Mouse (Mus musculus) regulatory T cell (primary cell): ENCODE results near the gene Itga9.

Experiments
- in situ Hi-C: fragments of 300-600 bp; cut with MboI, MseI; formaldehyde crosslinking; loops from one replicate; pipeline ENCODE4 v1.15.1; 2025; ENCODE audit warnings: high pct_unique_total_duplicates

Itga9 gene

DNA sequence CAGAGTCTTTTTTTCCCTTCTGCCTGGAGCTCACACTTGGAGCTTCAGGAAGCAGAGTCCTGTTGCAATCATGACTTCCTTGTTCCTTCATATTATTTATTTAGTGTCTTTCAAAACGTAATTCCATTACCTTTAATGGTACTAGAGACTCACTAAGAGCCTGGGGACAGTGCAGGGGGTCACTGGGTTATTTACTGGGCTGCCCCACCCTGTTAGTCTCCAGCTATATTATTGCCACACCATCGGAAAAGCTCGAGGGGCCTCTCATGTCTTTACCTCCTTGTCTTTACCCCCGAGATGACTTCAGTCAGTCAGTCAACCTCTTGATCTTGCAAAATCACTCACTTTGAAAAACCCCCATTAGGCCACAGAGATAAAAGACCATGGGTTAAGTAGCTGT, 44.5 kb downstream of the Itga9 start:
- in situ Hi-C loops = no loop called here

DNA sequence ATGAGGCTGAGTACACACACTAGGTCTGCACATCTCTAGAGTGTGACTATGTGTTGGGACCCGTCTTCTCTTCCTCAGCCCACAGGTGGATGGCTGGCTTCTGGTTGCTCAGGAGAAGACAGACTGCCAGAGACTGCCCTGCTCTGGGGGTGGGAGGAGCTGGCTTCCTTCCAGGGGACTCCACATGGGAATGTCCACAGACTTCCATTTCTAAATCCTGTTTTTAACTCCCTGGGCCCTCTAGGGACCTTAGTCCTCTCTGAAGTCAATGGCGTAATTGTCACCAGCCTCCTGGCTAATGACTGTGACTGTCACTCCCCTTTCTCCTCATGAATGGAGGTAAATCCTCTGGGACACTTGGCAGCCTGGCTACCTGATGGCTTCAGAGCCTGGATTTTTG, 45.4 kb downstream of the Itga9 start:
- in situ Hi-C loops = no loop called here

DNA sequence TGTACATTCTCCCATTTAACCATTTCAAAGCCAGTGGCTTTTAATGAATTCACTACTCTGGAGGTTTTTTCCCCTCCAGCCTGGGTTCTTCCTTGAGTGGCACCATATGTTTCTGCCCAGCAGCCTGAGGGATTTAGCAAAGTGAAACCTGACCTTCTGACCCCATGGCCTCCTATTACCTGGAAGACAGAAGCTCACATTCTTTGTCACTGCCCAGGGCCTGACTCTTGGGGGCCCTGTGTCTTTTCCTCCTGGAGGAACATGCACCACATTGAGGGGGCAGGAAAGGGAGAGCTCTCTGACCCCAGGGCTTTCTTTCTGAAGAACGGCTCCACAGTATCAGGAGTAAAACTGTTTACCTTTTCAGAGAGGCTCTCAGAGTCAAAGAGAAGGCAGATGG, 46.9 kb downstream of the Itga9 start:
- in situ Hi-C loops = no loop called here

DNA sequence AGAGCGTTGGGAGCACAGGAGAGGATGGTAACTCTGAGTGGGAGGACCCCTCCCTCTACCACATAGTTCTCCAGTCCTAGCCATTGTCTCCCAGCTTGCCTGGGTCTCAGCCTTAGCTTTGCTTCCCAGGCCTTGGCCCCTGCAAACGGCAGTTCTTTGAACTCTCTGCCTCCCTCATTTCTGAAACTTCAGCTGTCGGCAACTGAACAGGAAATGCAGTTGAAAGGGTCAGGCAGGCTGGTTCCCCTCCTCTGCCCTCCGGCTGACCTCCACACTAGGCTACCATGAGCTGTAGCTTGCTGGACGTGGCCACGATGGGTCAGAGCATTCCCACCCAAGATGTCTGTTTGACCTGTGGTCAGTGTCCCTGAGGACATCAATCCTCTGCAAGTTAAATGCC, 48.5 kb downstream of the Itga9 start:
- in situ Hi-C loops = no loop called here

DNA sequence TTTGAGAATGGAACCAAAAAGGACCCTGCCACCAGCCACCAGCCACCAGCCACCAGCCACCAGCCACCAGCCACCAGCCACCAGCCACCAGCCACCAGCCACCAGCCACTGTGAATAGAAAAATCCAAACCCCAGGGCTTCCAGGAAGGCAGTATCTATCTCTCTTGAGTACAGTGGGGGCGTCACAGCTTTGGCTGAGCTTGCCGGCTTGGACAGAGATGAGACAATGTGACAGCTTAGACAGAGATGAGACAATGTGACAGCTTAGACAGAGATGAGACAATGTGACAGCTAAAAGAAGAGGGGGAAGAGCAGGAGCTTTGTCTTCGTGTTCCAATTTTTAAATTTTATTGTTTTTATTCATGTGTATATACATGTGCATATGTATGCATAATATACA, 49.2 kb downstream of the Itga9 start:
- in situ Hi-C loops = no loop called here

DNA sequence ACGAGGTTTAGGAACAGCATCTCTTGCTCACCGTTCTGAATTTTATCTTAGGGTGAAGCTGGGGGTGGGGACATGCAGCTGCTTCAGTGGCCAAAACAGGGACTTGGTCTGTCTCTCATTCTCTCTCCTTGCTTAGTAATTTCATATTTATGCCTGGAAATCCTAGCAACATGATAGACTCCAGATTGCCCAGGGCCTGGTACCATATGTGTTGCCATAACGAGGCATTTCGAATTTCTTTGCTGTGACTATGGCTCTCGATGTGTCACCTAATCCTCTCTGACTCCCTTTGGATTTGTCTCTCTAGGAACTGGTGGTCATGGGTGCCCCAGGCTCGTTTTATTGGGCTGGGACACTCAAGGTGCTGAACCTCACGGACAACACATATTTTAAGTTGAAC, 51.7 kb downstream of the Itga9 start:
- in situ Hi-C loops = no loop called here

DNA sequence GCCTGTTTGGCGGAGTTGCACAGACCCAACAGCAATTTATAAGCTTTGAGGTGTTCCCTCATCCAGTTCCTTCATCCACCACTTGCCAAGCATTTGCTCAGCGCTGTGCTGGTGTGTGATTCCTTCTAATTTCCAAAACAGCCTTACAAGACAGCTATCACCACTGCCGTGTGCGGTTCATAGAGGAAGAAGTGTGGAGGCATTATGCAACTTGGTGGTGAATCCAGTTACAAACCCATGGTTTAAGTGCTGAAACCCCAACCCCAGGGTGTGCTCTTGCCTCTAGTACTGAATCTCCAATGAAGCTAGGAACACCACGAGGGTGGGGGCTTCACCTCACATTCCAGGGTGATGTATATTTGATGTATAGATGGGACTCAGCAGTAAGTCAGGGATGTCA, 53.3 kb downstream of the Itga9 start:
- in situ Hi-C loops = no loop called here

DNA sequence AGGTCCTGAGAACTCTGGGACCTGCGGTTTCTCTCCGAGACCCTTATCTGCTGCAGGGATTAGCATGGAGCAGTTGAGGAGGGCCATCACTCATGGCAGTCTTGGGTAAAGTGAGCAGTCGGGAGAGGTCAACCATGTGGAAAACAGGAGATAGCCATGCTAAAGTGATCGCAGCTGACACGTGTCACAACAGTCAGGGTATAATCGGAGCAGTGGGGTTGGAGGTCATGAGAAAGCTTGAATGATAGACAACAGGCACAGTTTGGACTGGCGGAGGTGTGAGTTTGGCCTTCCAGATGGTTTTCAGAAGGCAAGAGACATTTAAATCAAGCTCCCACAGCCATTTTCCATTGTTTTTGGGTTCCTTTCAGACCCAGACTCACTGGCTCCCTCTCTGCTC, 53.8 kb downstream of the Itga9 start:
- in situ Hi-C loops = no loop called here

DNA sequence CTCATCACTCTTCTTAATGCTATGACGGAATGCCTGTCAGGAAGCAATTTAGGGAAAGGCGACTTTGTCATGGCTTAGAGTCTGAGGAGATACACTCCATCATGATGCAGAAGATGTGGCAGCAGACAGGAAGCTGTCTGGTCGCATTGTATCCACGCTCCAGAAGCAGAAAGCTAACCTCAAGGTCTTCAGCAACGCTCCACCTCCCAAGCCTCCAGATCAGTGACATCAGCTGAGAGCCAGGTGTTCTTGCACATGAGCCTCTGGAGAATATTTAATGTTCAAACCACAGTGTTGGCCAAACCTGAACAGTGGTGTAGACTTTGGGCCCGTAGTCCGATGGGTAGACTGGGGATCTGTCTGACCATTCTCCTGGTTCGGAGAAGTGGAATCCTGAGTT, 55.5 kb downstream of the Itga9 start:
- in situ Hi-C loops = no loop called here

DNA sequence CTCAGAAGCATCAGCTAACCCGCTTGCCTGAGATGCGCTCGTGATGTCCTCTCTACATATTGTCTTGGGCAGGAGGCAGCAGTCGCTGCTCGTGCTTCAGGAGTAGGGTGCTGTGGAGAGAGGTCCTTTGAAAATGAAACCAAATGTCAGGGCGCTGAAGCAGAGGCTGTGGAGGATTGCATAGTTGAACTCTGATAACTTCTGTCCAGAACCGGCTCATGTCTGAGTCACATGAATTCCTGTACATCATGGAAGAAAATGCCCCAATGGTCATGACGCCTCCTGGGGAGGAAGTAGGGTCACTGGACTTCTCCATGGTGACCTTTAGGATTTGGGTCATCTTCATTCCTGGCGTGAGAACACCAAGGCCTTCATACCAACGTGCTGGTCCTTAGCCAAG, 56.0 kb downstream of the Itga9 start:
- in situ Hi-C loops = no loop called here

DNA sequence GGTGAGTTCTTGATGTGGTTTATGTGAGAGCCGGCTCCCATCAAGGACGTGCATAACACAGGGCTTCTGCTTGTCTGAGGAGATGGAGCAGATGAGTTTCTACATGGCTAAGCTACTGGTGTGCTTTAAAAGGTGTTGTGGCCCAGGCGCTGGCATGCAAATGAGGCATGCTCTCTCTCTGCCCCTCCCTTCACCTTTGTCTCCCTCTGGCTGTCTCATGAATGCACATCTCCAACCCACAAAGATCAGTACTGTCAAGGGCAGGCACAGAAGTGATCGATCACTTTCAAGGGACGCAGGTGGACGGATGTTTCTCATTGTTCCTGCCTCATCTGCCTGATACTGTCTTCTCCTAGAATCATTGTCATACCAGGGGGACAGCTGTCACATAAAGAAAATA, 57.4 kb downstream of the Itga9 start:
- in situ Hi-C loops = no loop called here

DNA sequence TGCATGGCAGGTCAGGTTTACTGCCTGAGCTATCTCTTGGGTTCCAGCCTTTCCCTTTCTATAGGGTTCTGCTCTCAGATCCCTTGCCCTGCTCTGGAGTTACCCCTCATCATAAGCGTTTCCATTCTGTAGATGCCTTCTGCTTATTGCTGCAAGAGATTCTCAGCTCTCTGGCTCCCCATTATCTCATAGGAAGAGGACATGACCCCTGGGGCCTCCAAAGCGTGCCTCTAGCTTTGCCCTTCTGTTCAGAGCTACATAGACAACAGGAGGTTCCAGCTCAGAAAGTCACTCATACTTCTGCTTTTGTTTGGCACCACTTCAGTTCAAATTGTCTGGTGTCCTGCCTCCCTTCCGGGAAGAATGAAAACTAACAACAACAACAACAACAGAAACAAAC, 59.6 kb downstream of the Itga9 start:
- in situ Hi-C loops = no loop called here

DNA sequence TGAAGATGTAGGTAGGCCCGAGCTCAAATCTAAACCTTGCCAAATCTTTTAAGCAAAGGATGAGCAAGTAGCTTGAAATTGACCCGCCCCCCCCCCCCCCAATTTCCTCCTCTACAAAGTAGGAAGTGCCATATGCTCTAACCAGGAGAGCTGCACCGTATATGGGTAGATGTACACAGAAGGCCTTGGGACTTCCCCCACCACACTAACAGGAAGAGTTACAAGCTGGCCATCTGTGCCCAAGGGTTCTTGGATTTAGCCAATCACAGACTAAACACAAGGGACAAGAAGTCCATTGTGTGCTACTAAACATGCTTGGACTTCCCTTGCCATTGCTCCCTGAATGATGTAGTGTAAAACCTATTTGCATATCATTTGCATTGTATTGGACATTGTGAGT, 63.2 kb downstream of the Itga9 start:
- in situ Hi-C loops = no loop called here

DNA sequence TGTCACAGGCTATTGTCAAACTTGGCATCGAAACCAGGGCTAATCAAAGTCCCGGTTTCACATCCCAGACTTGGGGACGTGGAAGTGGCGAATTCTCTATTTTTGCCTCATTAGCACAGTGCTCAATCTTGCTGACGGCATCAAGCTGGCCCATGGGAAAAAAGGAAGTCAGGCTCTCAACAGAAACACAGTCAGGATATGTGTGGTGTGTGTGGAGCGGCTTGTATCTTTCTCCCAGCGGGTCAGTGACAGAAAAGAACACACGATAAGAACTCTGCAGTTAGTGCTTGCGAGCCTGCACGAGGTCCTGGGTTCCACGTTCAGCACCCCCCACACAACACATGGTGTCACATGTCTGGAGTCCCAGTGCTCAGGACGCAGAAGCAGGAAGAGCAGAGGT, 67.8 kb downstream of the Itga9 start:
- in situ Hi-C loops = no loop called here

DNA sequence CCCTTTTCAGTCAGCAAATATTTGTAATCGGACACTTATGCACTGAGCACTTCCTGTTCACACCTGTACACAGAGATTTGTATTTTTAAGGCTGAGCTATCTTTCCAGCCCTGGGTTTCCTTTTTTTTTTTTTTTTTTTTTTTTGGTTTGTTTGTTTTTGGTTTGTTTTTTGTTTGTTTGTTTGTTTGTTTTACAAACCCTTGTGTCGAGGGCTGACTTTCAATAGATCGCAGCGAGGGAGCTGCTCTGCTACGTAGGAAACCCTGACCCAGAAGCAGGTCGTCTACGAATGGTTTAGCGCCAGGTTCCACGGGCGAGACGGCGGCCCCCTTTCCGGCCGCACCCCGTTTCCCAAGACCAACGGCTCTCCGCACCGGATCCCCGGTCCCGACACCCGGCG, 68.3 kb downstream of the Itga9 start:
- in situ Hi-C loops = no loop called here

DNA sequence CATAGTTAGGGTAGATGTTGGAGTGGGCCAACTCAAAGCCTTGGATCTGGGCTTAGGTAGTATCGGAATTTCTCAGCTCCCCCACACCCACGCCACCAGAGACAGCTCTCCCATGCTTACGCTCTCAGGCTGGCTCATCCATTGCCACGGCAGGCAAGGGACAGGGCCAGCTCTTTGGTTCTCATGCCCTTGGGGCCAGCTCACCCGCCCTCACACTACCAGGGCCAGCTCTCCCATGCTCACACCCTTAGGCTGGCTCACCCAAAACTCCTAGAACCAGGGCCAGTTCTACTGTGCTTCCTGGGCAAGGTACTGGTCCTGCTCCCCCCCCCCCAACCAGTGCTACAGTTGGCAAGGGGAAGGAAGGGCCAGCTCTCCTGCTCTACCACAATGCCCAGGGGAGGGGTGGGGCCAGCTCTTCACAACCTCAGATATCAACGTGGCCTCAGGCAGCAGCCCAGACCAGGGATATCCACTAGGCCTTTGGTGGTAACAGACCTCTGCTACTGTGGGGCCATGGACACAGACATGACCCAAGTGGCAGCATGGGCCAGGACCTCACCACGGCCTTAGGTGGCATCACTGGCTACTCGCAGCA, 69.2 kb downstream of the Itga9 start:
- in situ Hi-C loops = no loop called here

DNA sequence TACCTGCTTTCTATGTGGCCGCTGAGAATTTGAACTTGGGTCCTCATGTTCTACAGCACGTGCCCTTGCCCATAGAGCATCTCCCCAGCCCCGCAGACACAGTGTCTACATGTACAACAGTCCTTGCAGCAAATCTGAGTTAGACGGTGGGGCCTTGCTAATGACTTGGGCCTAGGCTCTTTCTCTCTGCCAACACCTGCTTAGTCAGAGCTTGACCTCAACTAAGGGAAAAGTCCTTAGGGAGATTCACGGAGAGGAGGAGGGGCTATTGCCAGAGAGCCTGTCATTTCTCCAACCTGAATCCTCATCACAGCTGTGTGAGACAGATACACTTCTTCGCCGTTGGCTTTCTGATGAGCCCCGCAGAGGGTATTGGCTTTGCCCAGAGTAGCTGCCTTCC, 70.2 kb downstream of the Itga9 start:
- in situ Hi-C loops = no loop called here

DNA sequence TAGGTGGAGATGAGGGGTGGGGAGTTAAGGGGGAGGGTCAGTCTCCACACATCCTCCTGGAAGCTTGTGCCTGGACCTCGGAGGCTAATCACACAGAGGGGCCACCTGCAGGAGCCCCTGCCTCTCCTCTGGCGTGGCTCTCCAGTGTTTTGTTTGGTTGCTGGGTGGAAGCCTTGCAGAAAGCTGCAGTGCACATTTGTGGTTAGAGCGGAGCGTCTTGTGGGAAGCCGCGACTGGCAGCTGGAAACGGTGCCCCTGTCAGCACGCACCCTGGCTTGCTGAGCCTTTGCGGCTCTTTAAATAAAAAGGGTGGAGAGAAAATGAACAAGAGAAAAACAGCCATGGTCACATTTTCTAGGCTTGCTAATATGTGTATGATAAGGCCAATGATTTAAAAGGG, 70.9 kb downstream of the Itga9 start:
- in situ Hi-C loops = no loop called here

DNA sequence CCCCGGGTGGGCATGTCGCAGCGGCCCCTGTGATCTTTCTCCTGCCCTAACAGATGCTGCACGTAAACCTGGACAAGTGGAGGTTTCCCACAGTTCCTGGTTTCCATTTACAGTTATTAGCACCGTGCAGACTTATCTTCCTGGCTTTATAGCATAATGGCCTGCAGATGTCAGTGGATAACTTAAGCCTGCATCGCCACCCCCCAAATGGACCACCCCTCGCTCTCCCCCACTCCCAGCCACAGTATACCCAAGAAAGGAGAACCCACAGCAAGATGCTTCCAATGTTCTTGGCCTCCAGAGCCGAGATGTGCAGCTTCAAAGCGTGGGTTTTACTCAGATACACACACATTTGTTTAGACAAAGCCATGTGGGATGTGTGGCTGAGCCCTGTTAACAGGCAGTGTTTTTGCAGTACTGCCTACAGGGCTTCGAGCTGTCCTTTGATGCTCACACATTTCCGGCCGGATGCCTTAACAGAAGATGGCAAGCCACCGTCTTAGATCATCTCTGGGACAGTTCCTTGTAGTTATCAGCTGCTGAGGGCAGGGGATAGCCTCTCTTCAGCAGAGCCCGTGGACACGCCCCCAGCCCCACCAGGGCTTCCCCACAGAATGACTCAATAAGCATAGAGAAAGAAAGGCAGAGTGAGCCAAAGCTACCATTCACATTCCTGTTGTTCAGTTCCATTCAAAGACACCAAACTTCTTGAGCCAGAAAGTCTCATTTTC, 71.7 kb downstream of the Itga9 start:
- in situ Hi-C loops = no loop called here

DNA sequence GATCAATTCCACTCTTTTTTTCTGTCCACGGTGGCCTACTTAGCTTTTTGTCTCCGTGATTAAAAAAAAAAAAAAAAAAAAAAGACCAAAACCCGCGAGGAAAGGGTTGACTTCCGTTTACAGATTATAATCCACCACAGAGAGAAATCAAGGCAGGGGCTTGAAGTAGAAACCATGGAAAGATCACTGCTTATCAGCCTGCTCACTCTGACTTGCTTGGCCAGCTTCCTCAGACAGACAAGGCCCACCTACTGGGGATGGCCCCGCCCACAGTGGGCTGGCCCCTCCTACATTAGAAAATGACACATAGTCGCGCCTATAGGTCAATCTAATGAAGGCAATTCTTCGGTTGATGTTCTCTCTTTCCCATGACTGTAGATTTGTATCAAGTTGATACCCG, 72.3 kb downstream of the Itga9 start:
- in situ Hi-C loops = no loop called here

DNA sequence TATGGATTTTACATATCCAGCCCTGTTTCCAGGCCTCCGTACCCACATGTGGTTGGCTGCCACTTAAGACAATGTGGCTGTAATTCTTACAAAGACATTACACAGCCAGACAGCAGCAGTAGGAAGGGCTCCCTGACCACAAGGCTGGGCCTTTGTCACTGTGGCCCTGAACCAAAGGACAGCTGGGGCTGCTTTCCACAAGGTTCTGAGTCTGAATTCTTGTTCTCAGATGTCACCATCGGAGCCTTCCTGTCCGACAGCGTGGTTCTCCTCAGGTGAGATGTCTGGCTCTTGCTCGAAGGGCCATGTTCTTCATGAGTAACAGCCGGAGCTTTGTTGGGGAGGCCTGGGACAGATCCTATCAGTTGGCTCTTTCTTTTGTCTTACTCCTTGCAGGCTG, 75.0 kb downstream of the Itga9 start:
- in situ Hi-C loops = no loop called here

DNA sequence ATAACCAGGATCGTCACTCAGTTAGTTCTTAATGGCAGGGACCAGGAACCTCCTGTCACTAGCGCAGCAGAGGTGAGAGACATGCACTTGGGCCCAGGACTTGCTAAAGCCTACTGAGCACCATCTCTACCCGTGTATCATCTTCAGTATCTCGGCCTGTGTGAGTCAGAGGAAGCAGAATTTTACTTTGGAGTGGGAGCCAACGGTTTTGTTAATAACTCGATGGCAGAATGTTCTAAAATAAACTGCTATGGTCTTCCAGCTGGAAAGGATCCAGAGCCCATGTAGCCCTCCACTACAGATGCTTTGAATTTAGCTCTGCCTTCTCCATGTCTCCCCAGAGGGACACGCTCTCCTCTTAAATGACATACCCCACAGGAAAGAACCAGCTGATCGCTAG, 75.7 kb downstream of the Itga9 start:
- in situ Hi-C loops = no loop called here

DNA sequence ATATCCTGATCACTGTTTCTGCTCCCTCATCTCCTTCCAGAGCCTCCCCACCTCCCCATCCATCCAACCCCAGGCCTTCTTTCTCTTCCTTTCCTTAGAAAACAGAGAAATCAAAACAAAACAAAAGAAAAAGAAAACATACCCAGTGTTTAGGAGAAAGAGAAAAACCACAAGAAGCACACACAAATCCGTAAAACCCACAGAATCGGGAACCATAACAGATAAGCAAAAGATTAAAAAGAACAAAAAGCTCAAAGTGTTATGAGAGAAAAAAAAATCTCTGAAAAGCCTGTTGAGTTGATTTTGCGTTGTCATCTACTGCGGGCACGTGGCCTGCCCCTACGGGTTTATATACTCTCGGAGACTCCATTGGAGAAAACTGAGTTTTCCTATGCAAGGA, 77.0 kb downstream of the Itga9 start:
- in situ Hi-C loops = no loop called here

DNA sequence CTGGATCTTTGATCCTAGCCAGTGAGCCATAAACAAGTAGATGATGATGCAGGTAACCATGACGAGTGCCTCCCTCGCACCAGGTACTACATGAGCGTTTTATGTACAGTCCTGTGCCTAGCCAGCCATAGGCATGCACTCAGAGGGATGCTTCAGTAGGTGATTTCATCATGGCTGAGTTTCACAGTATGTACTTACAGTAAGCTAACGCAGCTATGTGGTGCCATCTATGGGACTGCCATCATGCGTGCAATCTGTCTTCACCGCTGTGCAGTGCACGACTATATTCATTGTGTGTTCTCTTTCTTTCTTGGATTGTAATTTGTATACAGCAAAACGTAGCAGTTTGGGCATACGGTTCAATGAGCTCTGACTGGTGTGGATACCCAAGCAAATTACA, 77.9 kb downstream of the Itga9 start:
- in situ Hi-C loops = no loop called here
